Mouse (Mus musculus) testis, adult 2 months (tissue): ENCODE measurements around the gene Ndufb10. TPM values are rescaled to one million over a fixed set of nuclear protein-coding genes. Genes with fewer than 3 reads are reported as not detected.
A peak's percentile ranks its signal among the peaks of the same experiment; 100 is the strongest.

Source experiments
- H3K27ac ChIP-seq: fragments of 200-500 bp; 2 replicates; pipeline ENCODE4 v1.5.1; 2012; ENCODE audit warnings: low read depth, low read length; ENCODE audit not compliant: control insufficient read depth, insufficient read depth
- H3K27me3 ChIP-seq: fragments of 200-500 bp; 2 replicates; pipeline ENCODE4 v1.6.1; 2012; ENCODE audit warnings: mild to moderate bottlenecking, low read length, moderate library complexity; ENCODE audit not compliant: control insufficient read depth, insufficient read depth
- H3K36me3 ChIP-seq: fragments of 200-500 bp; 2 replicates; pipeline ENCODE4 v1.6.1; 2012; ENCODE audit warnings: mild to moderate bottlenecking, low read length; ENCODE audit not compliant: control insufficient read depth, insufficient read depth
- H3K4me1 ChIP-seq: fragments of 200-500 bp; 2 replicates; pipeline ENCODE4 v1.6.1; 2012; ENCODE audit warnings: low read length; ENCODE audit not compliant: control insufficient read depth, insufficient read depth
- H3K4me3 ChIP-seq: fragments of 200-500 bp; 2 replicates; pipeline ENCODE4 v1.5.1; 2012; ENCODE audit warnings: low read depth, mild to moderate bottlenecking, low read length, moderate library complexity, mixed read lengths; ENCODE audit not compliant: control insufficient read depth
- CTCF ChIP-seq: fragments of 200-500 bp; IDR thresholded peaks from 2 replicates; pipeline ENCODE4 v1.5.1; 2012; ENCODE audit warnings: low read depth, mild to moderate bottlenecking, inconsistent platforms, low read length, moderate library complexity; ENCODE audit not compliant: control insufficient read depth, insufficient read depth, insufficient replicate concordance
- POLR2A ChIP-seq: fragments of 200-500 bp; IDR thresholded peaks from 2 replicates; pipeline ENCODE4 v1.6.1; 2012; ENCODE audit warnings: low read depth, mild to moderate bottlenecking, inconsistent platforms, low read length, moderate library complexity; ENCODE audit not compliant: control insufficient read depth
- polyA plus RNA-seq: library from polyadenylated mRNA; depleted of rRNA; stranded (reverse); fragments of >200 nt; gene quantifications from 2 replicates; pipeline ENCODE4 v1.2.3, GENCODE M21; 2012; rRNA removed

Ndufb10 gene
- polyA plus RNA-seq, result 198 and 211 TPM in 2 replicates

GRCm38 (mm10) chr17:24724184-24724583 lies at the start of gene Ndufb10:
Gene Ndufb10, minus strand, starts transcription at chr17:24724478.
- H3K36me3 ChIP-seq, result no peaks in the 10 kb centered on the region
- peak within 1 kb of the TSS; percentile 96 for H3K4me3 ChIP-seq
- TF ChIP-seq POLR2A (peak; percentile 92), CTCF (peak; percentile 97)
- peaks cover 12% of the 10 kb centered on the region for H3K4me1 ChIP-seq
- peak within 1 kb of the TSS; percentile 83 for H3K27ac ChIP-seq
- H3K27me3 ChIP-seq, result no peaks in the 10 kb centered on the region

- H3K27me3 ChIP-seq, result no peaks in the 10 kb centered on the region
- H3K36me3 ChIP-seq, result no peaks in the 10 kb centered on the region
- TF ChIP-seq POLR2A, result no peak
- no peak for TF ChIP-seq CTCF
- H3K4me1 ChIP-seq, result no peaks in the 10 kb centered on the region
- no peak overlapping the region for H3K4me3 ChIP-seq
- H3K27ac ChIP-seq, result no peak overlapping the region
Observed at GRCm38 (mm10) chr17:24773241-24773640, 49.0 kb upstream of the Ndufb10 start.

GRCm38 (mm10) chr17:24769146-24769545 lies 44.9 kb upstream of the Ndufb10 start:
- no peaks in the 10 kb centered on the region for H3K4me1 ChIP-seq
- no peaks in the 10 kb centered on the region for H3K27me3 ChIP-seq
- H3K4me3 ChIP-seq, result no peak overlapping the region
- H3K36me3 ChIP-seq, result no peaks in the 10 kb centered on the region
- H3K27ac ChIP-seq, result no peak overlapping the region
- TF ChIP-seq CTCF (no peak), POLR2A (no peak)

- Histone ChIP-seq H3K4me1 (no peaks in the 10 kb centered on the region), H3K27ac (no peak overlapping the region), H3K36me3 (no peaks in the 10 kb centered on the region), H3K27me3 (no peaks in the 10 kb centered on the region), H3K4me3 (no peak overlapping the region)
- TF ChIP-seq CTCF, result no peak
- no peak for TF ChIP-seq POLR2A
Observed at GRCm38 (mm10) chr17:24766266-24766875, 42.1 kb upstream of the Ndufb10 start.

GRCm38 (mm10) chr17:24765016-24765905 lies 41.0 kb upstream of the Ndufb10 start:
- TF ChIP-seq POLR2A, result no peak
- TF ChIP-seq CTCF, result no peak
- no peaks in the 10 kb centered on the region for H3K27me3 ChIP-seq
- H3K4me1 ChIP-seq, result no peaks in the 10 kb centered on the region
- no peak overlapping the region for H3K4me3 ChIP-seq
- no peaks in the 10 kb centered on the region for H3K36me3 ChIP-seq
- no peak overlapping the region for H3K27ac ChIP-seq

- Histone ChIP-seq H3K36me3 (no peaks in the 10 kb centered on the region), H3K27me3 (no peaks in the 10 kb centered on the region), H3K4me3 (no peak overlapping the region), H3K4me1 (peaks cover 5% of the 10 kb centered on the region), H3K27ac (no peak overlapping the region)
- TF ChIP-seq CTCF, result no peak
- no peak for TF ChIP-seq POLR2A
Observed at GRCm38 (mm10) chr17:24761121-24761520, 36.8 kb upstream of the Ndufb10 start.

- Histone ChIP-seq H3K27me3 (peaks cover under 1% of the 10 kb centered on the region), H3K27ac (no peak overlapping the region)
Observed at GRCm38 (mm10) chr17:24757394-24757793, 33.1 kb upstream of the Ndufb10 start.

More at GRCm38 (mm10) chr17:24757394-24757793, 33.1 kb upstream of the Ndufb10 start:
- H3K4me3 ChIP-seq, result no peak overlapping the region
- H3K4me1 ChIP-seq, result peaks cover 14% of the 10 kb centered on the region
- no peaks in the 10 kb centered on the region for H3K36me3 ChIP-seq
- TF ChIP-seq CTCF (no peak), POLR2A (no peak)
